Mouse (Mus musculus) lung, adult 2 months (tissue): ENCODE data around the gene Rnaseh2b. TPM values are rescaled to one million over a fixed set of nuclear protein-coding genes. Genes with fewer than 3 reads are reported as not detected.

Source experiments
- DNase-seq: peaks from one replicate; pipeline ENCODE4 v3.0.0; 2022
- H3K4me1 ChIP-seq: fragments of 200-500 bp; 2 replicates; pipeline ENCODE4 v1.6.1; 2011; ENCODE audit warnings: low read length; ENCODE audit not compliant: control insufficient read depth, insufficient read depth
- H3K4me3 ChIP-seq: fragments of 200-500 bp; replicated peaks from 2 replicates; pipeline ENCODE3; 2011; ENCODE audit warnings: low read depth, mild to moderate bottlenecking, control low read depth, low read length; ENCODE audit errors: extremely low read depth
- CTCF ChIP-seq: fragments of 200-500 bp; IDR thresholded peaks from 2 replicates; pipeline ENCODE4 v1.5.1; 2011; ENCODE audit warnings: mild to moderate bottlenecking, low read length, control low read depth; ENCODE audit not compliant: insufficient read depth
- POLR2A ChIP-seq: fragments of 200-500 bp; IDR thresholded peaks from 2 replicates; pipeline ENCODE4 v1.6.1; 2011; ENCODE audit warnings: low read depth, mild to moderate bottlenecking, control low read depth, low read length, borderline replicate concordance; ENCODE audit errors: extremely low read depth
- WGBS: fragments of 180-500 bp; shearing (Covaris S2); methylation state at CpG from one replicate; pipeline ENCODE4 v1.1.7; 2018; 5-methylcytosine and 5-hydroxymethylcytosine counted together
- polyA plus RNA-seq: library from polyadenylated mRNA; depleted of rRNA; stranded (reverse); fragments of >200 nt; gene quantifications from 2 replicates; pipeline ENCODE4 v1.2.3, GENCODE M21; 2012

Rnaseh2b gene
- polyA plus RNA-seq, 1 experiment: 2.6 TPM

- TF ChIP-seq CTCF (no peak), POLR2A (no peak)
- H3K4me3 ChIP-seq: no peak overlapping the region
- no peaks in the 10 kb centered on the region for H3K4me1 ChIP-seq
- 79% methylated on average over 6 of the region's 6 CpGs for WGBS
- no peak for DNase-seq
Observed at GRCm38 (mm10) chr14:62380606-62381005, 88.2 kb downstream of the Rnaseh2b start.

GRCm38 (mm10) chr14:62383109-62383508 is 90.7 kb downstream of the Rnaseh2b start:
- 90% methylated on average over 3 of the region's 3 CpGs for WGBS
- Histone ChIP-seq H3K4me3 (no peak overlapping the region), H3K4me1 (no peaks in the 10 kb centered on the region)
- TF ChIP-seq POLR2A (no peak), CTCF (no peak)
- no peak for DNase-seq

GRCm38 (mm10) chr14:62383786-62384299 is 91.5 kb downstream of the Rnaseh2b start:
- no peak for TF ChIP-seq CTCF
- TF ChIP-seq POLR2A: no peak
- no peak for DNase-seq

GRCm38 (mm10) chr14:62389064-62389728 is 96.8 kb downstream of the Rnaseh2b start:
- H3K4me3 ChIP-seq: no peak overlapping the region
- no peak for TF ChIP-seq POLR2A
- no peak for TF ChIP-seq CTCF
- 57% methylated on average over 6 of the region's 6 CpGs for WGBS
- DNase-seq: no peak
- no peaks in the 10 kb centered on the region for H3K4me1 ChIP-seq

More at GRCm38 (mm10) chr14:62383786-62384299, 91.5 kb downstream of the Rnaseh2b start:
- no peaks in the 10 kb centered on the region for H3K4me1 ChIP-seq
- 89% methylated on average over 3 of the region's 3 CpGs for WGBS
- H3K4me3 ChIP-seq: no peak overlapping the region

- Histone ChIP-seq H3K4me1 (no peaks in the 10 kb centered on the region), H3K4me3 (no peak overlapping the region)
- 79% methylated on average over 9 of the region's 9 CpGs for WGBS
- DNase-seq: no peak
- TF ChIP-seq POLR2A (no peak), CTCF (no peak)
Observed at GRCm38 (mm10) chr14:62389729-62390536, 97.5 kb downstream of the Rnaseh2b start.

- H3K4me3 ChIP-seq: no peak overlapping the region
- no peak for DNase-seq
- H3K4me1 ChIP-seq: no peaks in the 10 kb centered on the region
- 79% methylated on average over 4 of the region's 4 CpGs for WGBS
- TF ChIP-seq POLR2A: no peak
Observed at GRCm38 (mm10) chr14:62392754-62393153, 100.4 kb downstream of the Rnaseh2b start.

GRCm38 (mm10) chr14:62395346-62395745 is 103.0 kb downstream of the Rnaseh2b start:
- no peak for DNase-seq
- no peak overlapping the region for H3K4me3 ChIP-seq
- WGBS: 85% methylated on average over 2 of the region's 2 CpGs
- TF ChIP-seq CTCF (no peak), POLR2A (no peak)
- H3K4me1 ChIP-seq: no peaks in the 10 kb centered on the region

GRCm38 (mm10) chr14:62416007-62416741 is 123.8 kb downstream of the Rnaseh2b start:
- DNase-seq: no peak
- no peak overlapping the region for H3K4me3 ChIP-seq
- TF ChIP-seq CTCF (no peak), POLR2A (no peak)
- WGBS: 69% methylated on average over 7 of the region's 7 CpGs
- H3K4me1 ChIP-seq: peaks cover 6% of the 10 kb centered on the region

- DNase-seq: no peak
- Histone ChIP-seq H3K4me3 (no peak overlapping the region), H3K4me1 (peaks cover 6% of the 10 kb centered on the region)
- TF ChIP-seq POLR2A (no peak), CTCF (no peak)
- WGBS: 15% methylated on average over 1 of the region's 1 CpGs
Observed at GRCm38 (mm10) chr14:62416742-62417134, 124.3 kb downstream of the Rnaseh2b start.
